Mouse (Mus musculus) small intestine, adult 2 months (tissue): ENCODE data around the gene Extl1.

ENCODE experiments used
- CTCF ChIP-seq: fragments of 200-500 bp; IDR thresholded peaks from 2 replicates; pipeline ENCODE4 v1.5.1; 2012; ENCODE audit warnings: low read depth, mild to moderate bottlenecking, control low read depth, inconsistent platforms, low read length, moderate library complexity, mixed read lengths; ENCODE audit not compliant: insufficient replicate concordance, insufficient read length; ENCODE audit errors: extremely low read depth
- POLR2A ChIP-seq: fragments of 200-500 bp; IDR thresholded peaks from 2 replicates; pipeline ENCODE4 v1.6.1; 2012; ENCODE audit warnings: low read depth, mild to moderate bottlenecking, control low read depth, inconsistent platforms, low read length, moderate library complexity

DNA sequence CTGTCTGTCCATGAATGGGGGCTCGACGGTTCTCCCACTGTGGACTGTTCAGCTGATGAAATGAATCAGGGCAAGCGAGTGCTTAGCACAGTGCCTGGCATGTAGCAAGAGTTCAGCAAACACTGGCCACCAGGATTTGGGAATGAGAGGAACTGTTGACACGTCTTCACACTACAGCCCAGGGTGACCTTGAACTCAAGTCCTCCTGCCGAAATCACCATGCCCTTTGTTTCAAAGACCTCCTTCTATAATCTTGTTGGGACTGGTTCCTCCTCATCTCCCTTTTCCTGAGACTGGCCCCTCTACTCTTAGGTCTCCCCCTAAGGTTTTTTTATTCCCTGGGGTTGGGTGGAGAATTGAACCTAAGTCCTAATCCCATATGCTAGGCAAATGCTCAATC is 71.3 kb downstream of the Extl1 start:
- TF ChIP-seq CTCF, result no peak
- no peak for TF ChIP-seq POLR2A
